Mouse (Mus musculus): Measurements from ENCODE around the gene Tbc1d10b.

DNA sequence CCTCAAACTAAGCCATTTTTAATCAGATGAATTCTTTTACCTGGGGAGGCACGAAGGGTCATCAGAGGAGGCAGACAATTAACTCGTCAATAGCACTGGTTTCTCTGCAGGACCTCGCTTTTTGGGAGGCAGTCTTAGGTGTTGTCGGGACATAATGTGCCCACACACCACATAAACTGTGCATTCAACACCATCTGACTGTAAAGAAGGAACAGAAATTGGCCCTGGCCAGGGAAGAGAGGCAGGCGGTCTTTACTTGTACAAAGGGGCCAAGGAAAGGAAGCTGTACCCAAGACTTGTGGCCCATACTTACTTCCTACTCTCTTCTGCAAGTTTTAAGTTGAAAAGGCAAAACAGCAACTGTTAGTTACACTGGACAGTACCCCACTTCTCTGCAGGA, 48.2 kb upstream of the Tbc1d10b start:
- TF ChIP-seq CTCF (IDR thresholded peaks at IDR 0.05) (no peak), EP300 (IDR thresholded peaks at IDR 0.05) (no peak)

Data from lung, postnatal 0 days (tissue).